In genomic region chr10:118592648-118593368, GRCm38 (mm10) we compare ENCODE assay signal across 9 mouse cellular contexts.
DNase-seq lines count a peak whose midpoint lies in the region; TF ChIP-seq lines count a peak whose summit lies in the region.
"Had no signal": no experiment of that assay in that cellular context is flagged by ENCODE, and none has a peak within 500 bp of the region (broad histone marks: within the 10 kb centered on the region; RNA-seq: fewer than 3 reads in every experiment).

No protein-coding gene starts in this region.

- H3K36me3 ChIP-seq in E14TG2a.4 (ENCODE audit: insufficient read depth, low read length), result no peaks in the 10 kb centered on the region
- H3K36me3 ChIP-seq in embryonic facial prominence, embryonic 10.5 days (replicated peaks), result no peaks in the 10 kb centered on the region
- H3K36me3 ChIP-seq: liver, embryonic 15.5 days had no signal

- no peaks in the 10 kb centered on the region for H3K27me3 ChIP-seq in E14TG2a.4 (ENCODE audit: insufficient read depth, low read length)
- H3K27me3 ChIP-seq in embryonic facial prominence, embryonic 10.5 days (replicated peaks; ENCODE audit: low read depth, poor library complexity, severe bottlenecking), result no peaks in the 10 kb centered on the region
- H3K27me3 ChIP-seq: liver, embryonic 15.5 days had no signal

- no peak overlapping the region for H3K4me3 ChIP-seq in E14TG2a.4 (replicated peaks; ENCODE audit: low read length)
- no peak overlapping the region for H3K4me3 ChIP-seq in embryonic facial prominence, embryonic 10.5 days
- H3K4me3 ChIP-seq in lung, adult 2 months (replicated peaks; ENCODE audit: extremely low read depth, low read depth, low read length), result no peak overlapping the region
- H3K4me3 ChIP-seq: liver, embryonic 15.5 days had no signal

- TF ChIP-seq POLR2A in lung, adult 2 months (IDR thresholded peaks at IDR 0.05; ENCODE audit: borderline replicate concordance, extremely low read depth, low read depth, low read length), result no peak

- no peaks in the 10 kb centered on the region for H3K9me3 ChIP-seq in E14TG2a.4 (ENCODE audit: low read length)
- no peaks in the 10 kb centered on the region for H3K9me3 ChIP-seq in embryonic facial prominence, embryonic 10.5 days
- H3K9me3 ChIP-seq: liver, embryonic 15.5 days had no signal

- peak; percentile 98 for TF ChIP-seq CTCF in E14TG2a.4 (conservative IDR thresholded peaks at IDR 0.05; ENCODE audit: low read length)
- peak; percentile 92 for TF ChIP-seq CTCF in lung, adult 2 months (IDR thresholded peaks at IDR 0.05; ENCODE audit: insufficient read depth, low read length)

- H3K27ac ChIP-seq in embryonic facial prominence, embryonic 10.5 days (replicated peaks), result no peak overlapping the region
- H3K27ac ChIP-seq: liver, embryonic 15.5 days had no signal

- DNase-seq in adrenal gland, postnatal 36 days, result peak; percentile 81 to 84
- peak; percentile 69 for DNase-seq in embryonic facial prominence, embryonic 10.5 days (ENCODE audit: low spot score)
- DNase-seq in heart, adult 9 months (ENCODE audit: low spot score in 2 of 2), result peak; percentile 33 to 80
- DNase-seq in kidney, postnatal 25 days, result peak; percentile 82 to 97
- peak; percentile 81 for DNase-seq in lung, adult 2 months
- DNase-seq in retina, adult 2 months (ENCODE audit: low read depth, low spot score), result peak; percentile 87
- DNase-seq in thymus, postnatal 25 days, result peak; percentile 81

- H3K4me1 ChIP-seq in E14TG2a.4 (replicated peaks; ENCODE audit: low read depth, low read length), result peaks cover 5% of the 10 kb centered on the region; the same call in 1 of the 2 replicates
- peaks cover 8% of the 10 kb centered on the region for H3K4me1 ChIP-seq in embryonic facial prominence, embryonic 10.5 days
- H3K4me1 ChIP-seq in lung, adult 2 months (ENCODE audit: control insufficient read depth, insufficient read depth, low read length), result peaks cover 5% of the 10 kb centered on the region; the same call in 1 of the 2 replicates

- WGBS in embryonic facial prominence, embryonic 10.5 days, result 44% methylated on average over 16 of the region's 16 CpGs
- 35% methylated on average over 16 of the region's 16 CpGs for WGBS in lung, adult 2 months
